Mouse (Mus musculus) C2C12 (cell line): Measurements from ENCODE around the gene Tspan15. TPM values are rescaled to one million over a fixed set of nuclear protein-coding genes. Genes with fewer than 3 reads are reported as not detected.
A peak's percentile ranks its signal among the peaks of the same experiment; 100 is the strongest.

Experiments
- H3K27me3 ChIP-seq: one replicate; pipeline ENCODE4 v1.6.1; 2011; ENCODE audit not compliant: control insufficient read depth, insufficient read depth, insufficient read length
- H3K36me3 ChIP-seq: one replicate; pipeline ENCODE4 v1.6.1; 2011; ENCODE audit not compliant: control insufficient read depth, insufficient read depth
- H3K4me3 ChIP-seq: one replicate; pipeline ENCODE4 v1.5.1; 2011; ENCODE audit warnings: mild to moderate bottlenecking, control low read depth; ENCODE audit not compliant: poor library complexity, insufficient read depth, severe bottlenecking
- H3K79me2 ChIP-seq: one replicate; pipeline ENCODE4 v1.6.1; 2011; ENCODE audit not compliant: control insufficient read depth, insufficient read depth
- H3K79me3 ChIP-seq: one replicate; pipeline ENCODE4 v1.6.1; 2011; ENCODE audit warnings: low read depth, control low read depth
- H3ac ChIP-seq: one replicate; pipeline ENCODE3; 2011; ENCODE audit warnings: low read depth; ENCODE audit not compliant: control insufficient read depth, insufficient read length
- CEBPB ChIP-seq: IDR thresholded peaks from one replicate; pipeline ENCODE4 v1.6.1; 2011; ENCODE audit warnings: low read depth, mild to moderate bottlenecking, control low read depth, moderate library complexity
- CTCF ChIP-seq: IDR thresholded peaks from one replicate; pipeline ENCODE4 v1.5.1; 2011; ENCODE audit not compliant: control insufficient read depth, insufficient read depth, insufficient read length
- FOSL1 ChIP-seq: IDR thresholded peaks from one replicate; pipeline ENCODE4 v1.8.0; 2011; ENCODE audit warnings: mild to moderate bottlenecking, low read length; ENCODE audit not compliant: poor library complexity, insufficient read depth, severe bottlenecking
- MAX ChIP-seq: IDR thresholded peaks from one replicate; pipeline ENCODE4 v1.6.1; 2011; ENCODE audit warnings: mild to moderate bottlenecking, control low read depth
- MYOD1 ChIP-seq: IDR thresholded peaks from one replicate; pipeline ENCODE4 v1.6.1; 2011; ENCODE audit warnings: low read depth; ENCODE audit not compliant: control insufficient read depth, insufficient read length
- MYOG ChIP-seq: IDR thresholded peaks from one replicate; pipeline ENCODE4 v1.6.1; 2011; ENCODE audit not compliant: control insufficient read depth, insufficient read length; ENCODE audit errors: extremely low read depth
- USF1 ChIP-seq: IDR thresholded peaks from one replicate; pipeline ENCODE4 v1.6.1; 2011; ENCODE audit warnings: low read depth, mild to moderate bottlenecking, control low read depth, moderate library complexity
- microRNA-seq: library from miRNA; unstranded; fragments of <30 nt; microRNA quantifications from one replicate; pipeline ENCODE4, GENCODE M21; 2019; ENCODE audit warnings: borderline microRNAs expressed
- polyA plus RNA-seq: library from polyadenylated mRNA; unstranded; fragments of >200 nt; fragmentation: generic; extraction: Trizol; gene quantifications from one replicate; pipeline ENCODE4 v1.2.1, GENCODE M21; 2012; ENCODE audit warnings: missing spikeins

Tspan15 gene
- polyA plus RNA-seq, 1 experiment, result 5.6 TPM

DNA sequence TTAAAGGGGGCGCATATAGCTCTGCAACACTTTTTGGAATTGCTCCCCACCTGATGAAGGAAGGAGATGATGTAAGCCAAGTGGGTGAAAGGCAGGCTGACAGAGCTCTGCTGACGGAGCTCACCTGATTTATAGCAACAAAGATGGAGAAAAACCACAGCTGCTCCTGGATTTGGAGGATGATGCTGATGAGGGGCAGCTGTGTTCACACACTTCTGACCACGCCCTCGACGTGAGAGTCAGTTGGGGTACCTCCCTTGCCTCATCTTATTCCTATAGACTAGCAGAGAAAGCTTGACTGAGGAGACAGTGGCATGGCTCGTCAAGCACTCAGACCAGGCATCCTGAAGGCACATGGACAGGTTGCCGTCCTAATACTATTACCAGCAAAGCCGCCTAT, 87.2 kb downstream of the Tspan15 start, which contains the start of gene Fam241b:
Fam241b (minus strand) TSS at position 101 of the 400 bp plus-strand sequence.
- Histone ChIP-seq H3K27me3 (peaks cover 36% of the 10 kb centered on the region), H3K36me3 (no peaks in the 10 kb centered on the region), H3K79me2 (no peaks in the 10 kb centered on the region), H3ac (no peak within 1 kb of the TSS), H3K4me3 (no peak within 1 kb of the TSS), H3K79me3 (no peaks in the 10 kb centered on the region)
- TF ChIP-seq CEBPB (no peak), CTCF (no peak), USF1 (no peak), MAX (no peak), MYOG (no peak), MYOD1 (no peak), FOSL1 (no peak)

DNA sequence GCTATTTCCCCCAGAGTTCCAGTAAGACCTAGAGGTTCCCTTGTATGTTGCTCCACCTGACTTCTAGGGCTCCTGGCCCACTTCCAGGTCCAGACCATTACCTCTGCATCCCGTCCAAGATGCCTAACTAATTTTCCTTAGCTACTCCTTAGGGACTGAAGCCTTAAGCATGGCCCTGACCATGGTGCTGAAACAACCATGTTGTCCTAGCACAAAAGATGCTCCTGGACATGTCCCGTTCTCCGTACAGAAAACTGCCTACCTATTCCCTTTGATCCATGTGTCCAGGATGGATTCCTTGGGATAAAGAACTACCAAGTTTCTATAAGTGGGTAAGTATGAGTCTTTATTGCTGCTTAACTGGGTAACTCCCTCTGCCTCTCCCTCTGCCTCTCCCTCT, 93.0 kb downstream of the Tspan15 start:
- peaks cover 15% of the 10 kb centered on the region for H3K27me3 ChIP-seq
- H3K36me3 ChIP-seq, result no peaks in the 10 kb centered on the region
- H3K79me3 ChIP-seq, result no peaks in the 10 kb centered on the region
- TF ChIP-seq MAX (no peak), USF1 (no peak), CEBPB (no peak), MYOD1 (no peak), MYOG (no peak), CTCF (no peak), FOSL1 (no peak)
- no peak overlapping the region for H3ac ChIP-seq
- no peak overlapping the region for H3K4me3 ChIP-seq
- no peaks in the 10 kb centered on the region for H3K79me2 ChIP-seq

DNA sequence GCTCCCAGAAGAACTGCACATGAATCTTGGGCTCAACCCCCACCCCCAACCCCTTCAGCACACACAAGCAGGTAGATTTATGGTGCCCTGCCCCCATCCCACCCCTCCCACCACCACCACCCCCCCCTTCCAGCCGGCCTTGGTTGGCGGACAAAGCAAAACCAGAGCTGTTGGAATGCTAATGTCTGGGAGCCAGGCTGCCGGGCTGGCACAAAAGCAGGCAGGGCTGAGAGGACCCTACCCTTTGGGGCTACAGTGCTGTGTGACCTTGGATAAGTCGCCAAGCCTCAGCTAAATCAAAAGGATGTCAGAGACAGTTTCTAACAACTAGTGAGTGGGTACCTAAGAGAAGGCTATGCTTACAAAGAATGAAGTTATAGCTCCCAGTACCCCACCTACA, 93.9 kb downstream of the Tspan15 start:
- Histone ChIP-seq H3K36me3 (no peaks in the 10 kb centered on the region), H3K4me3 (no peak overlapping the region), H3ac (no peak overlapping the region), H3K79me3 (no peaks in the 10 kb centered on the region), H3K27me3 (peaks cover 24% of the 10 kb centered on the region), H3K79me2 (no peaks in the 10 kb centered on the region)
- TF ChIP-seq FOSL1, result no peak

DNA sequence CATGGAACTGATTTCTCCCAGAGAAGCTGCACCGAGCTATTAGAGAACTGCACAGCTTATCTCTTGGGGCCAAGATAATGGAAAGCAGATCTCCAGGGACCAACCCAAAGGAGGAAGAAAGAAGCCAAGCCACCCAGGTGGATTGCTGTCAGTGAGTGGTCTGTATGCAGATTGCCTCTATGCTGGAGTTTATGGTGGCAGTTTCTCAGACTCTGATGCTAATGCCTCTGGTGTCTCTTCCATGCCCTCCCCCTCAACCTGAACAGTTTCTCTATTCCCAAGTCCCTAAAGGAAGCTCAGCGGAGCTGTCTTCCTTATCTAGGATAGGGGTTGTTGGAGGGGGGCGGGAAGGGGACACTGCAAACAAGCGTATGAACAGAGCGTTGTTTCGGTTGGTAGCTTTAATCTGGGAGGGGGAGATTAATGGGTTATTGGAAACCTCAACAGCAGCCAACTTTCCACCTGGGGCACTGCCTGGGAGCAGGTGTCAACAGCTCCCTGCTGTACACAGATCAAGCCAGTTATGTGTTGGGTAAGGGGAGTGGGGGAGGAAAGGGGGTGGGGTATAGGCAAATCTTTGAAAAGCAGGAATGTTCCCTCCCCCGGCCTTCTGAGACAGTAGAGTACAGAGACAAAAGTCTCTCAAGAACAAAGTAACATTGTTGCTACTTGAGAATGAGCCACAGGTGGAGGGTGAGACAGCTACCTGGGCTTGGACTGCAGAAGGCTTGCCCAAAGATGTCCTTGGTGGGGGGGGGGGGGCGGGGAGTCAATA, 95.2 kb downstream of the Tspan15 start:
- H3ac ChIP-seq, result no peak overlapping the region
- H3K36me3 ChIP-seq, result no peaks in the 10 kb centered on the region
- TF ChIP-seq USF1, result no peak
- no peak for TF ChIP-seq CEBPB
- no peak for TF ChIP-seq MYOD1
- no peak for TF ChIP-seq MYOG
- no peak for TF ChIP-seq FOSL1
- no peaks in the 10 kb centered on the region for H3K79me3 ChIP-seq
- H3K79me2 ChIP-seq, result no peaks in the 10 kb centered on the region
- no peak overlapping the region for H3K4me3 ChIP-seq
- H3K27me3 ChIP-seq, result peaks cover 34% of the 10 kb centered on the region

Small RNA genes within 50 kb of the gene (microRNA-seq; reads per million reads assigned to microRNA genes)
- gene Mir7662, result 1.8 reads per million, percentile 38 among the genes with 10 or more reads in this experiment

Other genes starting within 250 kb of the Tspan15 start
- not detected for gene Neurog3, start 98.2 kb downstream of the Tspan15 start, polyA plus RNA-seq
- gene Fam241b, start 87.3 kb downstream of the Tspan15 start, polyA plus RNA-seq, result 1.9 TPM
- 0.04 TPM for gene Tacr2, start 21.2 kb upstream of the Tspan15 start, polyA plus RNA-seq
- 65.7 TPM for gene Hk1, start 148.7 kb upstream of the Tspan15 start, polyA plus RNA-seq
- 0.04 TPM for gene Hkdc1, start 191.2 kb upstream of the Tspan15 start, polyA plus RNA-seq
- 0.21 TPM for gene 4930507D05Rik, start 218.2 kb upstream of the Tspan15 start, polyA plus RNA-seq
- 28.7 TPM for gene Supv3l1, start 218.5 kb upstream of the Tspan15 start, polyA plus RNA-seq